Mouse (Mus musculus) olfactory bulb, adult 2 months (tissue): Measurements from ENCODE around the gene Phka1. TPM values are rescaled to one million over a fixed set of nuclear protein-coding genes. Genes with fewer than 3 reads are reported as not detected.

ENCODE experiments used
- H3K27ac ChIP-seq: fragments of 200-500 bp; 2 replicates; pipeline ENCODE4 v1.5.1; 2012; ENCODE audit warnings: low read depth, low read length; ENCODE audit not compliant: insufficient read depth
- H3K4me1 ChIP-seq: fragments of 200-500 bp; 2 replicates; pipeline ENCODE4 v1.6.1; 2012; ENCODE audit warnings: low read length; ENCODE audit not compliant: control insufficient read depth, insufficient read depth
- H3K4me3 ChIP-seq: fragments of 200-500 bp; 2 replicates; pipeline ENCODE4 v1.5.1; 2012; ENCODE audit warnings: mild to moderate bottlenecking, low read depth, low read length, moderate library complexity; ENCODE audit not compliant: insufficient read depth
- CTCF ChIP-seq: fragments of 200-500 bp; IDR thresholded peaks from 2 replicates; pipeline ENCODE4 v1.5.1; 2012; ENCODE audit warnings: low read depth, mild to moderate bottlenecking, low read length, moderate library complexity; ENCODE audit not compliant: insufficient read depth
- POLR2A ChIP-seq: fragments of 200-500 bp; IDR thresholded peaks from 2 replicates; pipeline ENCODE4 v1.6.1; 2012; ENCODE audit warnings: mild to moderate bottlenecking, low read depth, low read length, moderate library complexity; ENCODE audit not compliant: insufficient read depth
- WGBS: fragments of 180-500 bp; shearing (Covaris S2); methylation state at CpG from one replicate; pipeline ENCODE4 v1.1.7; 2018; 5-methylcytosine and 5-hydroxymethylcytosine counted together
- polyA plus RNA-seq: library from polyadenylated mRNA; stranded (reverse); fragments of >200 nt; gene quantifications from 2 replicates; pipeline ENCODE4 v1.2.4, GENCODE M21; 2012; ENCODE audit warnings: low replicate concordance; ENCODE audit not compliant: missing spikeins, insufficient read depth, insufficient read length

The Phka1 gene
- polyA plus RNA-seq, 1 experiment = not detected

GRCm38 (mm10) chrX:102478965-102479364, 165.1 kb downstream of the Phka1 start:
- Histone ChIP-seq H3K4me3 (no peak overlapping the region), H3K27ac (no peak overlapping the region), H3K4me1 (no peaks in the 10 kb centered on the region)
- 30% methylated on average over 4 of the region's 4 CpGs for WGBS
- TF ChIP-seq POLR2A (no peak), CTCF (no peak)

- WGBS = 88% methylated on average over 3 of the region's 3 CpGs
These were observed 165.6 kb downstream of the Phka1 start for GRCm38 (mm10) chrX:102478481-102478880.

GRCm38 (mm10) chrX:102476784-102477183, 167.3 kb downstream of the Phka1 start:
- no peaks in the 10 kb centered on the region for H3K4me1 ChIP-seq
- 31% methylated on average over 3 of the region's 3 CpGs for WGBS
- TF ChIP-seq CTCF (no peak), POLR2A (no peak)
- no peak overlapping the region for H3K4me3 ChIP-seq
- H3K27ac ChIP-seq = no peak overlapping the region

More at GRCm38 (mm10) chrX:102478481-102478880, 165.6 kb downstream of the Phka1 start:
- H3K4me1 ChIP-seq = no peaks in the 10 kb centered on the region
- H3K27ac ChIP-seq = no peak overlapping the region
- H3K4me3 ChIP-seq = no peak overlapping the region
- TF ChIP-seq POLR2A (no peak), CTCF (no peak)

- TF ChIP-seq CTCF = no peak
- no peak for TF ChIP-seq POLR2A
- Histone ChIP-seq H3K4me1 (no peaks in the 10 kb centered on the region), H3K4me3 (no peak overlapping the region), H3K27ac (no peak overlapping the region)
- WGBS = 48% methylated on average over 5 of the region's 5 CpGs
These were observed 168.5 kb downstream of the Phka1 start for GRCm38 (mm10) chrX:102475555-102475954.

Other genes with a start within 250 kb of the Phka1 start
- gene Hdac8, start 138.9 kb downstream of the Phka1 start, polyA plus RNA-seq = not detected in 2 replicates
- not detected in 2 replicates for gene Gm3880, start 42.7 kb upstream of the Phka1 start, polyA plus RNA-seq
- not detected in 2 replicates for gene Gm9112, start 63.4 kb upstream of the Phka1 start, polyA plus RNA-seq
- gene Dmrtc1b, start 63.6 kb upstream of the Phka1 start, polyA plus RNA-seq = not detected in 2 replicates
- not detected in 2 replicates for gene Dmrtc1c1, start 158.7 kb upstream of the Phka1 start, polyA plus RNA-seq
- gene Dmrtc1c2, start 210.4 kb upstream of the Phka1 start, polyA plus RNA-seq = not detected in 2 replicates
- gene 1700031F05Rik, start 223.7 kb upstream of the Phka1 start, polyA plus RNA-seq = not detected in 2 replicates